Mouse (Mus musculus): Measurements from ENCODE around the gene Sypl2. TPM values are rescaled to one million over a fixed set of nuclear protein-coding genes. Genes with fewer than 3 reads are reported as not detected.

Gene Sypl2
- polyA plus RNA-seq, 2 experiments = 2.7 to 3.7 TPM

DNA sequence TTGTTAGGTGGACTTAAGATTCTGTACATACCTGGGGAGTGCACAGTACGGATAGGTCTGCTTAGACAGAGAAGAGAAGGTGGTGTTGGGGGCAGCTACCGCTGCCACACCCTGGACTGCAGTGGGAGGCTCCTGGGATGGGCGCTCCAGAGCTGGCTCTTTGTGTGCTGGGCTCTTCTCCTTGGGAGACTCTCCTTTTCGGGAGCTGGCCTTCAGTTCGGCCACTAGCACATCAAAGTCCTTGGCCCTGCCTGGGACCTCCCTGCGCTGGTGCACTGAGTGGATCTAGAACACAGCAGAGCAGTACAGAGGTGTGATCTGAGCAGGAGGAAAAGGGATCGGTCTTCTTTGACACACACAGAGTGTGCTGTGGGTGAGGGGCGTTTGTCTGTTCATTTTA is 20.8 kb downstream of the Sypl2 start:
- no peaks in the 10 kb centered on the region for H3K9me3 ChIP-seq (ENCODE audit: control insufficient read depth, low read length)
- ATAC-seq (ENCODE audit: low FRiP score, low read depth) = no peak
- no peaks in the 10 kb centered on the region for H3K27me3 ChIP-seq (ENCODE audit: control insufficient read depth, insufficient read depth, low read length)
- H3K36me3 ChIP-seq (ENCODE audit: control insufficient read depth, insufficient read depth, low read length) = peaks cover 56% of the 10 kb centered on the region
- H3K4me3 ChIP-seq (replicated peaks; ENCODE audit: low read length) = no peak overlapping the region
- H3K9ac ChIP-seq (ENCODE audit: low read depth, low read length, severe bottlenecking) = no peak overlapping the region
- 86% methylated on average over 8 of the region's 8 CpGs for WGBS
- no peak overlapping the region for H3K4me2 ChIP-seq (replicated peaks; ENCODE audit: low read depth, low read length, severe bottlenecking)
- TF ChIP-seq POLR2A (IDR thresholded peaks at IDR 0.05; ENCODE audit: borderline replicate concordance, extremely low read depth, insufficient read depth, insufficient read length) = no peak
- DNase-seq (ENCODE audit: low spot score) = no peak
- H3K4me1 ChIP-seq (ENCODE audit: control insufficient read depth, insufficient read depth, low read length) = peaks cover 27% of the 10 kb centered on the region
- no peak overlapping the region for H3K27ac ChIP-seq (replicated peaks; ENCODE audit: low read depth, low read length)

DNA sequence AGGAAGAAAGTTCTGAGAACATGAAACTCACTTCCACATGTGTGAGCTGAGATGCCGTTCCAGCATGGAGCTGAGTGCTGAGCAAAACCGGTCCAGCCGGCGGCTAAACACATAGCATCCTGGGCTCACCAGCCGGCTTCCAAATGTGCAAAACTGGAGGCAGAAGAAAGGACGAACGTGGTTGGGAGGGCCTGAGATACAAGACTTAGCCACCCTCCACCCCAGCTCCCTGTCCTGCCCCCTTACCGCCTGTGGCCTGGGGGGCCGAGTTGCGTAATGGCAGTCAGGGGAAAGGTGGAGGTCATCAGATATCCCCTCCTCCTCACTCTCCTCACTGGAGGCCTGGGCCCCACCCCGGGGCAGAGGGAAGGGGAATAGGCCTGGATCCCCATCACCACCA is 22.0 kb downstream of the Sypl2 start:
- Histone ChIP-seq H3K27ac (replicated peaks; ENCODE audit: low read depth, low read length) (no peak overlapping the region), H3K4me3 (replicated peaks; ENCODE audit: low read length) (no peak overlapping the region), H3K4me1 (ENCODE audit: control insufficient read depth, insufficient read depth, low read length) (peaks cover 33% of the 10 kb centered on the region), H3K9me3 (ENCODE audit: control insufficient read depth, low read length) (no peaks in the 10 kb centered on the region), H3K36me3 (ENCODE audit: control insufficient read depth, insufficient read depth, low read length) (peaks cover 56% of the 10 kb centered on the region), H3K9ac (ENCODE audit: low read depth, low read length, severe bottlenecking) (no peak overlapping the region), H3K27me3 (ENCODE audit: control insufficient read depth, insufficient read depth, low read length) (no peaks in the 10 kb centered on the region), H3K4me2 (replicated peaks; ENCODE audit: low read depth, low read length, severe bottlenecking) (no peak overlapping the region)
- no peak for ATAC-seq (ENCODE audit: low FRiP score, low read depth)
- no peak for DNase-seq (ENCODE audit: low spot score)
- 96% methylated on average over 11 of the region's 11 CpGs for WGBS
- TF ChIP-seq POLR2A (IDR thresholded peaks at IDR 0.05; ENCODE audit: borderline replicate concordance, extremely low read depth, insufficient read depth, insufficient read length) = no peak

DNA sequence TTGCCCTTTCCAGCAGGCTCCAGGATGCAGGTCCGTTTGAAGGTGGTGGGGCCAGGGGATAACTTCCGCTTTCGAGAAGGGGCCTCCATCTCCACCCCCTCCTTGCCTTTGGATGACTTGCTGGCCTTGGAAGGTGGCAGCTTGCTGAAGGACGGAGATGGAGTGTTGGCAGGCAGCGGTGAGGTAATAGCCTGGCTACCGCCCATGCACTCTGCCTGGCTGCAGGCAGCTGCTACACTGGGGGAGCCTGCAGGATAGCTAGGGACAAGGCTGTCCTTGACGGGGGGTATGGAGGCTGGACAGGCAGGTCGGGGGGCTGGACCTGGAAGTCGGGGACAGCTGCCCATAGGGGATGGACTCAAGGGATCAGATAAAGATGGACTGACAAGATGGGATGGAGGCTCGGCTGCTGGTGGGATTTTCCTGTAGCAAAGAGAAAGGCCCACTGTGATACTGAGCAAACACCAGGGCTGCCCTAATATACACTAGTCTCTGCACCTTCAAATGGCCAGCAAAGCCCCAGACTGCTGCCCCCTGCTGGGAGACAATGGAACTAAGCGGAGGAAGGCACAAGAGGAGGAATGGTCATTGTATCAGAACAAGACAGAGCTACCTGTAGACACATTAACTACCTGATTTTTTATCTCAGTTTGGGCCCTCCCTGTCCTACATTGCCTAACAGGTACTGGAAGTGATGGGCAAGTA is 22.7 kb downstream of the Sypl2 start:
- Histone ChIP-seq H3K9ac (ENCODE audit: low read depth, low read length, severe bottlenecking) (no peak overlapping the region), H3K9me3 (ENCODE audit: control insufficient read depth, low read length) (no peaks in the 10 kb centered on the region), H3K27me3 (ENCODE audit: control insufficient read depth, insufficient read depth, low read length) (no peaks in the 10 kb centered on the region), H3K4me1 (ENCODE audit: control insufficient read depth, insufficient read depth, low read length) (peaks cover 26% of the 10 kb centered on the region), H3K4me2 (replicated peaks; ENCODE audit: low read depth, low read length, severe bottlenecking) (no peak overlapping the region), H3K36me3 (ENCODE audit: control insufficient read depth, insufficient read depth, low read length) (peaks cover 56% of the 10 kb centered on the region), H3K27ac (replicated peaks; ENCODE audit: low read depth, low read length) (no peak overlapping the region), H3K4me3 (replicated peaks; ENCODE audit: low read length) (no peak overlapping the region)
- ATAC-seq (ENCODE audit: low FRiP score, low read depth) (no peak), DNase-seq (ENCODE audit: low spot score) (no peak)
- 83% methylated on average over 11 of the region's 11 CpGs for WGBS
- TF ChIP-seq POLR2A (IDR thresholded peaks at IDR 0.05; ENCODE audit: borderline replicate concordance, extremely low read depth, insufficient read depth, insufficient read length) = no peak

DNA sequence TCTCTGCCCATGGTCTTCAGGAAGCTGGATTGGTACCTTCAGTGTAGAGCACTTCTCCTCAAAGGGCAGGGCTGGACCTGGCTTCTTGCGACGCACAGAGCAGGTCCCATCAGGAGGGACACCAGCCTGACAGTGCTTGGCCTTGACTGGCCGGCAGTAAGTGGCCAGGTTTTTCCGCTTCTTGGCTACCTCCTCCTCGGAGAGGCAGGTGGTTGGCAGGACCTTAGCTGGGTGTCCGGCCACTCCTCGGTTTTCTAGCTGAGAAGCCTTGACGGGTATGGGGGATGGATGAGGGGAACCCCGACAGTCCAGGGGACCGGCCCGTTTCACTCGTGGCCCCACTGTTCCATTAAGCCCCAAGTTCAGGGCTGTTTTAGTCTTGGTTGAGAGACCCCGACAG is 23.2 kb downstream of the Sypl2 start:
- no peak for TF ChIP-seq POLR2A (IDR thresholded peaks at IDR 0.05; ENCODE audit: borderline replicate concordance, extremely low read depth, insufficient read depth, insufficient read length)
- no peaks in the 10 kb centered on the region for H3K9me3 ChIP-seq (ENCODE audit: control insufficient read depth, low read length)
- no peak overlapping the region for H3K9ac ChIP-seq (ENCODE audit: low read depth, low read length, severe bottlenecking)
- ATAC-seq (ENCODE audit: low FRiP score, low read depth) = no peak
- no peak overlapping the region for H3K27ac ChIP-seq (replicated peaks; ENCODE audit: low read depth, low read length)
- DNase-seq (ENCODE audit: low spot score) = no peak
- H3K27me3 ChIP-seq (ENCODE audit: control insufficient read depth, insufficient read depth, low read length) = no peaks in the 10 kb centered on the region
- H3K4me3 ChIP-seq (replicated peaks; ENCODE audit: low read length) = no peak overlapping the region
- no peak overlapping the region for H3K4me2 ChIP-seq (replicated peaks; ENCODE audit: low read depth, low read length, severe bottlenecking)
- H3K4me1 ChIP-seq (ENCODE audit: control insufficient read depth, insufficient read depth, low read length) = peaks cover 21% of the 10 kb centered on the region
- WGBS = 90% methylated on average over 13 of the region's 13 CpGs
- H3K36me3 ChIP-seq (ENCODE audit: control insufficient read depth, insufficient read depth, low read length) = peaks cover 56% of the 10 kb centered on the region

DNA sequence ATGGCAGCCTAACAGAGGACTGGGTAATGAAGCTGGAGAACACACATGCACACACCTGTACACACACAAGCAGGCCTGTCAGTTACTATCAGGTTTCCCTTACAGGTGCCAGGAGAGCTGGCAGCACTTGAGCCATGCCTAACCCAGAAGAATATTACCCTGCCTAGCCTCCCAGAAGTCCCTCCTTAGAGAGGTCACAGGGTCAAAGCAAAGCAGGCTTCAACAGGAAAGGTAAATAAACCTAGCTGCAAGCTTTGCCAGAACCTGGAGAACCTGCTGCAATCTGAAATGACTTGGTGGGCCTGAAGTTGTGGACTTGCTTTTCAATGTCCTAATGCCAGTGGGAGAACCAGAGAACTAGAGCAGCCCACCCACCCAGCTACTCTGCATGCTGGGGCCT is 23.9 kb downstream of the Sypl2 start:
- Histone ChIP-seq H3K9ac (ENCODE audit: low read depth, low read length, severe bottlenecking) (no peak overlapping the region), H3K9me3 (ENCODE audit: control insufficient read depth, low read length) (no peaks in the 10 kb centered on the region), H3K36me3 (ENCODE audit: control insufficient read depth, insufficient read depth, low read length) (peaks cover 56% of the 10 kb centered on the region), H3K4me3 (replicated peaks; ENCODE audit: low read length) (no peak overlapping the region), H3K4me1 (ENCODE audit: control insufficient read depth, insufficient read depth, low read length) (peaks cover 21% of the 10 kb centered on the region), H3K27me3 (ENCODE audit: control insufficient read depth, insufficient read depth, low read length) (no peaks in the 10 kb centered on the region), H3K4me2 (replicated peaks; ENCODE audit: low read depth, low read length, severe bottlenecking) (no peak overlapping the region), H3K27ac (replicated peaks; ENCODE audit: low read depth, low read length) (no peak overlapping the region)
- DNase-seq (ENCODE audit: low spot score) (no peak), ATAC-seq (ENCODE audit: low FRiP score, low read depth) (no peak)
- TF ChIP-seq POLR2A (IDR thresholded peaks at IDR 0.05; ENCODE audit: borderline replicate concordance, extremely low read depth, insufficient read depth, insufficient read length) = no peak
